Mouse (Mus musculus) lung, postnatal 0 days (tissue): ENCODE measurements at regions not wholly inside any gene's neighbourhood (a gene's known extent, or its start where the extent isn't known, plus 50 kb on each side); places are given as distances from the start of the nearest gene placed in this dataset.

Experiments used
- CTCF ChIP-seq: IDR thresholded peaks from 2 replicates; pipeline ENCODE4 v1.5.1; 2016; ENCODE audit warnings: antibody characterized with exemption, mild to moderate bottlenecking
- EP300 ChIP-seq: IDR thresholded peaks from 2 replicates; pipeline ENCODE4 v1.6.1; 2016; ENCODE audit warnings: antibody characterized with exemption, mild to moderate bottlenecking, control low read depth

- TF ChIP-seq CTCF (no peak), EP300 (no peak)
These were observed 1271.2 kb downstream of the Synb start for GRCm38 (mm10) chr14:68022925-68023324.
